Mouse (Mus musculus) retina, adult 2 months (tissue): ENCODE results near the gene Gm3298.
"Not testable (repeated sequence)": the region's sequence is repeated elsewhere in the genome, so short reads cannot be mapped to it uniquely, and the experiment has no call there.

Experiments
- DNase-seq: peaks from one replicate; pipeline ENCODE4 v3.0.0-alpha.2; 2012; ENCODE audit warnings: low read depth, low spot score

The Gm3298 gene

DNA sequence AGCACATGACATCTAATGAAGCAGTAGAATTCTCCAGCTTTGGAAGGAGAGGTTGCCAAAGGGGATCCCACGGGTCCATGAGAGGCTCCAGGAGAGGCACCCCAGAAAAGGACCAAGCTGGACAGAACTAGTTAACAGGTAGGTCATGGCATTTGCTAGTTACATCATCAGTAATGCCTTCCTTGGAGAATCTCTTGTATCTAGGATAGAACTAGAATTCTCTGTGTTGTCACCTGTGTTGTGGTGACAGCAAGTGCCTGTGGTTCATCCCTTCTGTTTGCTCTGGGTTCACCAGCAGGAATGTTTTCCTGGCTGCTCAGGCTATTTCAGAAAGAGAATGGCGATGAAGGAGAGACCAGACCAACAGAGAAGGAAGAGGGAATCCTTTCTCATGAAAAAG, at the start of gene Gm3298:
Gene Gm3298 (plus strand): TSS at position 301 of the 400 bp plus-strand sequence.
- DNase-seq: not testable (repeated sequence)

DNA sequence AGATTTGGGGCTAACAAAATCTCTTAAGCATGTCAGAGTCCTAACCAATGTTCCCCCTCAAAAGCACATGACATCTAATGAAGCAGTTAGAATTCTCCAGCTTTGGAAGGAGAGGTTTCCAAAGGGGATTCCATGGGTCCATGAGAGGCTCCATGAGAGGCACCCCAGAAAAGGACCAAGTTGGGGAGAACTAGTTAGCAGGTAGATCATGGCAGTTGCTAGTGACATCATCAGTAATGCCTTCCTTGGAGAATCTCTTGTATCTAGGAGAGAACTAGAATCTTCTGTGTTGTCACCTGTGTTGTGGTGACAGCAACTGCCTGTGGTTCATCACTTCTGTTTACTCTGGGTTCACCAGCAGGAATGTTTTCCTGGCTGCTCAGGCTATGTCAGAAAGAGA, 32.1 kb upstream of the Gm3298 start, which contains the start of gene Gm8297:
Gene Gm8297 (plus strand): TSS at position 301 of the 400 bp plus-strand sequence.
- DNase-seq: not testable (repeated sequence)

DNA sequence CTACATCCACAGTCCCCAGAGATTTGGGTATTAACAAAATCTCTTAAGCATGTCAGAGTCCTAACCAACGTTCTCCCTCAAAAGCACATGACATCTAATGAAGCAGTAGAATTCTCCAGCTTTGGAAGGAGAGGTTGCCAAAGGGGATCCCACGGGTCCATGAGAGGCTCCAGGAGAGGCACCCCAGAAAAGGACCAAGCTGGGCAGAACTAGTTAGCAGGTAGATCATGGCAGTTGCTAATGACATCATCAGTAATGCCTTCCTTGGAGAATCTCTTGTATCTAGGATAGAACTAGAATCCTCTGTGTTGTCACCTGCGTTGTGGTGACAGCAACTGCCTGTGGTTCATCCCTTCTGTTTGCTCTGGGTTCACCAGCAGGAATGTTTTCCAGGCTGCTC, 34.6 kb downstream of the Gm3298 start, which contains the start of gene 4930555G01Rik:
Gene 4930555G01Rik (plus strand): TSS at position 301 of the 400 bp plus-strand sequence.
- not testable (repeated sequence) for DNase-seq
